Mouse (Mus musculus) stomach, embryonic 15.5 days (tissue): ENCODE data around the gene Gm5591. TPM values are rescaled to one million over a fixed set of nuclear protein-coding genes. Genes with fewer than 3 reads are reported as not detected.
"Not testable (repeated sequence)": the region's sequence is repeated elsewhere in the genome, so short reads cannot be mapped to it uniquely, and the experiment has no call there.

ENCODE experiments used
- ATAC-seq: fragments of 200-750 bp; cut with Nextera tagmentation; 2 replicates; pipeline ENCODE4 v1.8.0; 2017; ENCODE audit warnings: low read depth, moderate number of reproducible peaks, moderate TSS enrichment; ENCODE audit not compliant: insufficient read depth, low FRiP score
- H3K27ac ChIP-seq: fragments of 300-500 bp; sonication (generic); 2 replicates; pipeline ENCODE4 v1.5.1; 2015; ENCODE audit warnings: mild to moderate bottlenecking, inconsistent platforms
- H3K27me3 ChIP-seq: fragments of 300-500 bp; sonication (generic); replicated peaks from 2 replicates; pipeline ENCODE4 v1.6.1; 2015; ENCODE audit warnings: inconsistent platforms
- H3K36me3 ChIP-seq: fragments of 300-500 bp; sonication (generic); 2 replicates; pipeline ENCODE4 v1.6.1; 2015; ENCODE audit warnings: inconsistent platforms
- H3K4me1 ChIP-seq: fragments of 300-500 bp; sonication (generic); 2 replicates; pipeline ENCODE4 v1.6.1; 2015; ENCODE audit warnings: inconsistent platforms
- H3K4me2 ChIP-seq: fragments of 300-500 bp; sonication (generic); 2 replicates; pipeline ENCODE4 v1.6.1; 2015; ENCODE audit warnings: mild to moderate bottlenecking, inconsistent platforms
- H3K4me3 ChIP-seq: fragments of 300-500 bp; sonication (generic); replicated peaks from 2 replicates; pipeline ENCODE4 v1.5.1; 2015; ENCODE audit warnings: inconsistent platforms
- H3K9ac ChIP-seq: fragments of 300-500 bp; sonication (generic); 2 replicates; pipeline ENCODE4 v1.6.1; 2015; ENCODE audit warnings: inconsistent platforms
- H3K9me3 ChIP-seq: fragments of 300-500 bp; sonication (generic); 2 replicates; pipeline ENCODE4 v1.6.1; 2016; ENCODE audit warnings: inconsistent platforms
- WGBS: fragments of 180-500 bp; shearing (Covaris S2); methylation state at CpG from one replicate; pipeline ENCODE4 v1.1.7; 2015; 5-methylcytosine and 5-hydroxymethylcytosine counted together
- polyA plus RNA-seq: library from polyadenylated mRNA; unstranded; fragments of >200 nt; fragmentation: Nextera tagmentation; extraction: Ambion mirVana; gene quantifications from 2 replicates; pipeline ENCODE4 v1.2.1, GENCODE M21; 2015

Gene Gm5591
- polyA plus RNA-seq = not detected in 2 replicates

- H3K9ac ChIP-seq, H3K36me3 ChIP-seq, H3K27me3 ChIP-seq, ATAC-seq, H3K27ac ChIP-seq, H3K4me1 ChIP-seq, H3K9me3 ChIP-seq, H3K4me3 ChIP-seq, H3K4me2 ChIP-seq: not testable (repeated sequence)
- WGBS = 65% methylated on average over 2 of the region's 2 CpGs
These were observed at the start of gene Gm5591 for GRCm38 (mm10) chr7:38528093-38528492. Gm5591 (minus strand) TSS chr7:38528193.

GRCm38 (mm10) chr7:38488468-38488867, 39.5 kb downstream of the Gm5591 start:
- 67% methylated on average over 1 of the region's 1 CpGs for WGBS
- H3K4me2 ChIP-seq, H3K27me3 ChIP-seq, ATAC-seq, H3K4me3 ChIP-seq, H3K27ac ChIP-seq, H3K9me3 ChIP-seq, H3K36me3 ChIP-seq, H3K9ac ChIP-seq, H3K4me1 ChIP-seq: not testable (repeated sequence)
